29 mouse cellular contexts compared by ENCODE assay signal in the genomic region with DNA sequence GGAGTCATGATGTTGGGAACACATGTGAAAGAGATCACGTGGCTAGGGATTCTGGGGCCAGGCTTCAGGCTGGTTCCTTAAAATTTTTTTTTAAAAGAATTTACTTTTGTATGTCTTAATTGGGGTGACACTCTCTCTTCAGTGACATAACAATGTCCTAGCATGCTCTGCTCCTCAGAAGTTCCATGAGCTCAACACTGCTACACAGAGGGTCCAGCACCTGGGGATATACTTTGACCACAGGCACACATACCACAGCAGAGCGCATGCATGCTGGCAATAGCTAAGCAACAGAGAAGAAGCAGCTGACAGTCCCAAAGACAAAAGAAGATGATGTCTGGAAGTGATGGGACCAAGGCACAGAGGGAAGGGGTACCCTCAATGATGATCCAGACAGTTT.
"Had no signal": no experiment of that assay in that cellular context is flagged by ENCODE, and none has a peak within 500 bp of the region (broad histone marks: within the 10 kb centered on the region; RNA-seq: fewer than 3 reads in every experiment).

No protein-coding gene starts in this region.

- H3K4me1 ChIP-seq: limb, embryonic 10.5 days; limb, embryonic 12.5 days; limb, embryonic 13.5 days; limb, embryonic 15.5 days; liver, embryonic 12.5 days; liver, embryonic 13.5 days; liver, embryonic 15.5 days; lung, embryonic 15.5 days; megakaryocyte, embryonic 14.5 days; midbrain, embryonic 10.5 days; midbrain, embryonic 12.5 days; midbrain, embryonic 13.5 days; midbrain, embryonic 15.5 days had no signal

- H3K27ac ChIP-seq: limb, embryonic 10.5 days; limb, embryonic 12.5 days; limb, embryonic 13.5 days; limb, embryonic 15.5 days; liver, embryonic 12.5 days; liver, embryonic 13.5 days; liver, embryonic 14.5 days; liver, embryonic 15.5 days; lung, embryonic 15.5 days; macrophage; midbrain, embryonic 10.5 days; midbrain, embryonic 12.5 days; midbrain, embryonic 13.5 days; midbrain, embryonic 15.5 days had no signal

- H3K9ac ChIP-seq: limb, embryonic 12.5 days; limb, embryonic 13.5 days; limb, embryonic 15.5 days; liver, embryonic 12.5 days; liver, embryonic 13.5 days; liver, embryonic 14.5 days; liver, embryonic 15.5 days; liver, postnatal 0 days; lung, embryonic 14.5 days; lung, embryonic 15.5 days; midbrain, embryonic 12.5 days; midbrain, embryonic 13.5 days; midbrain, embryonic 15.5 days had no signal

- H3K27me3 ChIP-seq: limb, embryonic 12.5 days; limb, embryonic 13.5 days; limb, embryonic 15.5 days; liver, embryonic 12.5 days; liver, embryonic 13.5 days; liver, embryonic 15.5 days; lung, embryonic 15.5 days; midbrain, embryonic 12.5 days; midbrain, embryonic 13.5 days; midbrain, embryonic 15.5 days had no signal

- H3K4me2 ChIP-seq: limb, embryonic 12.5 days; limb, embryonic 13.5 days; limb, embryonic 15.5 days; liver, embryonic 11.5 days; liver, embryonic 12.5 days; liver, embryonic 13.5 days; liver, embryonic 15.5 days; lung, embryonic 14.5 days; lung, embryonic 15.5 days; midbrain, embryonic 11.5 days; midbrain, embryonic 12.5 days; midbrain, embryonic 13.5 days; midbrain, embryonic 15.5 days had no signal

- DNase-seq: left cerebral cortex, postnatal 4 days; liver; liver, embryonic 13.5 days; liver, postnatal 0 days; lung, adult 18-20 months; lung, adult 2 months; lung, embryonic 14.5 days; lung, postnatal 10 days; lung, postnatal 14 days; lung, postnatal 36 days; lung, postnatal 4 days; midbrain, embryonic 14.5 days had no signal

- H3K36me3 ChIP-seq: limb, embryonic 10.5 days; limb, embryonic 12.5 days; limb, embryonic 13.5 days; limb, embryonic 15.5 days; liver, embryonic 12.5 days; liver, embryonic 13.5 days; liver, embryonic 15.5 days; lung, embryonic 15.5 days; midbrain, embryonic 10.5 days; midbrain, embryonic 12.5 days; midbrain, embryonic 13.5 days; midbrain, embryonic 15.5 days had no signal

- H3K4me3 ChIP-seq: limb, embryonic 10.5 days; limb, embryonic 12.5 days; limb, embryonic 13.5 days; limb, embryonic 15.5 days; liver, embryonic 12.5 days; liver, embryonic 13.5 days; liver, embryonic 15.5 days; lung, embryonic 15.5 days; megakaryocyte, embryonic 14.5 days; midbrain, embryonic 10.5 days; midbrain, embryonic 12.5 days; midbrain, embryonic 13.5 days; midbrain, embryonic 15.5 days; myocyte had no signal

- H3K9me3 ChIP-seq: limb, embryonic 10.5 days; limb, embryonic 12.5 days; limb, embryonic 13.5 days; limb, embryonic 15.5 days; liver, embryonic 12.5 days; liver, embryonic 13.5 days; liver, embryonic 15.5 days; lung, embryonic 15.5 days; midbrain, embryonic 10.5 days; midbrain, embryonic 12.5 days; midbrain, embryonic 13.5 days; midbrain, embryonic 15.5 days had no signal
